Comparison of ENCODE assay signal across 10 mouse cellular contexts in the genomic region with DNA sequence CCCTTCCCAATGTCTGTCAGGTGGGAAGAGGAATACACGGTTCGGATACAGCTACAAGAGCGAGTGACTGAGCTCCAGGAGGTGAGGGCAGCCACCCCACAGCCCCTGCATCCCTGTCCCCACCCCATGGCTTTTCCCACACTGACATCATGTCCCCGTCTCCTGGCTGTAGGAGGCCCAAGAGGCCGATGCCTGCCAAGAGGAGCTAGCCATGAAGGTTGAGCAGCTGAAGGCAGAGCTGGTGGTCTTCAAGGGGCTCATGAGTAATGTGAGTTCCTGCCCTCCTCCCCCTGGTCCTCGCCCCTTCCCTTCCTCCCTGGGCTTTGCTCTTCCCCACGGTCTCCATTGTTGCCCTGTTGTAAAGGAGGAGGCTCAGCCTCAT. TPM values are rescaled to one million over a fixed set of nuclear protein-coding genes. Genes with fewer than 3 reads are reported as not detected.
DNase-seq lines count a peak whose midpoint lies in the region; ATAC-seq and TF ChIP-seq lines count a peak whose summit lies in the region.
"Had no signal": no experiment of that assay in that cellular context is flagged by ENCODE, and none has a peak within 500 bp of the region (broad histone marks: within the 10 kb centered on the region; RNA-seq: fewer than 3 reads in every experiment).

No protein-coding gene starts in this region.

- 69% methylated on average over 7 of the region's 7 CpGs for WGBS in heart, embryonic 11.5 days (ENCODE audit: insufficient replicate concordance)
- WGBS in lung, embryonic 14.5 days = 67% methylated on average over 7 of the region's 7 CpGs
- 79% methylated on average over 7 of the region's 7 CpGs for WGBS in embryonic facial prominence, embryonic 10.5 days
- 72% methylated on average over 7 of the region's 7 CpGs for WGBS in limb, embryonic 11.5 days

- peaks cover 9% of the 10 kb centered on the region for H3K36me3 ChIP-seq in heart, embryonic 11.5 days (ENCODE audit: control insufficient read depth, insufficient read depth, low read length)
- peaks cover 13% of the 10 kb centered on the region; the same call in 1 of the 2 replicates for H3K36me3 ChIP-seq in lung, embryonic 14.5 days (ENCODE audit: insufficient read depth)
- H3K36me3 ChIP-seq in embryonic facial prominence, embryonic 10.5 days (replicated peaks) = peaks cover 70% of the 10 kb centered on the region
- peaks cover 11% of the 10 kb centered on the region for H3K36me3 ChIP-seq in limb, embryonic 11.5 days (ENCODE audit: control insufficient read depth, insufficient read depth, low read length)

- TF ChIP-seq CTCF in lung, embryonic 14.5 days (IDR thresholded peaks at IDR 0.05; ENCODE audit: low read depth) = no peak

- H3K4me1 ChIP-seq in heart, embryonic 11.5 days (ENCODE audit: control insufficient read depth, insufficient read depth, low read length) = peaks cover 40% of the 10 kb centered on the region
- H3K4me1 ChIP-seq in lung, embryonic 14.5 days (ENCODE audit: insufficient read depth) = peaks cover 10% of the 10 kb centered on the region; the same call in 1 of the 2 replicates
- H3K4me1 ChIP-seq in embryonic facial prominence, embryonic 10.5 days = peaks cover 52% of the 10 kb centered on the region
- H3K4me1 ChIP-seq in limb, embryonic 11.5 days (ENCODE audit: control insufficient read depth, insufficient read depth, low read length) = peaks cover 19% of the 10 kb centered on the region; the same call in 1 of the 2 replicates

- H3K4me3 ChIP-seq in heart, embryonic 11.5 days (ENCODE audit: low read depth, low read length) = no peak overlapping the region; the same call in 1 of the 2 replicates
- H3K4me3 ChIP-seq in lung, embryonic 14.5 days (ENCODE audit: low read depth, low read length) = no peak overlapping the region
- no peak overlapping the region for H3K4me3 ChIP-seq in embryonic facial prominence, embryonic 10.5 days
- H3K4me3 ChIP-seq in limb, embryonic 11.5 days (ENCODE audit: low read depth, low read length) = no peak overlapping the region
- H3K4me3 ChIP-seq: liver, embryonic 15.5 days had no signal

- peak overlapping the region; percentile 94 for H3K4me2 ChIP-seq in heart, embryonic 11.5 days
- no peak overlapping the region for H3K4me2 ChIP-seq in lung, embryonic 14.5 days
- H3K4me2 ChIP-seq in limb, embryonic 11.5 days (ENCODE audit: low read depth, severe bottlenecking) = no peak overlapping the region
- H3K4me2 ChIP-seq: liver, embryonic 15.5 days had no signal

- intact Hi-C loops in heart, postnatal 25 days (cut with DNase I) = loop anchor here (2.0 to 5.0 kb wide), 2 partner anchors 15 to 123 kb away; no protein-coding TSS in a partner anchor
- intact Hi-C loops in left cerebral cortex, postnatal 25 days (cut with DNase I) = loop anchor here (2.0 to 5.0 kb wide), 3 partner anchors 15 to 123 kb away; partner anchors contain the start of gene Vamp1

- H3K27me3 ChIP-seq in heart, embryonic 11.5 days (ENCODE audit: control insufficient read depth, insufficient read depth, low read length) = no peaks in the 10 kb centered on the region
- no peaks in the 10 kb centered on the region for H3K27me3 ChIP-seq in lung, embryonic 14.5 days (ENCODE audit: insufficient read depth, low read length)
- no peaks in the 10 kb centered on the region for H3K27me3 ChIP-seq in embryonic facial prominence, embryonic 10.5 days (replicated peaks; ENCODE audit: low read depth, poor library complexity, severe bottlenecking)
- no peaks in the 10 kb centered on the region for H3K27me3 ChIP-seq in limb, embryonic 11.5 days (ENCODE audit: control insufficient read depth, insufficient read depth, low read length)
- H3K27me3 ChIP-seq: liver, embryonic 15.5 days had no signal

- no peak for ATAC-seq in heart, embryonic 11.5 days (replicated peaks; ENCODE audit: insufficient number of reproducible peaks, low FRiP score, low TSS enrichment)
- ATAC-seq in lung, embryonic 14.5 days (ENCODE audit: insufficient read depth) = no peak
- ATAC-seq in limb, embryonic 11.5 days (ENCODE audit: insufficient number of reproducible peaks, low FRiP score, low TSS enrichment, low read depth) = no peak

- peak overlapping the region; percentile 86 for H3K9ac ChIP-seq in heart, embryonic 11.5 days (ENCODE audit: low read depth, low read length)
- H3K9ac ChIP-seq in lung, embryonic 14.5 days = no peak overlapping the region
- H3K9ac ChIP-seq in limb, embryonic 11.5 days (ENCODE audit: low read length) = 0 out of 2 replicates have a peak overlapping the region, but pooled peaks have one; percentile 7
- H3K9ac ChIP-seq: liver, embryonic 15.5 days had no signal

- peak overlapping the region; percentile 89 for H3K27ac ChIP-seq in heart, embryonic 11.5 days (ENCODE audit: low read depth, low read length)
- H3K27ac ChIP-seq in lung, embryonic 14.5 days (ENCODE audit: low read depth) = 0 out of 2 replicates have a peak overlapping the region, but pooled peaks have one; percentile 66
- 0 out of 2 replicates have a peak overlapping the region, but pooled peaks have one; percentile 27 for H3K27ac ChIP-seq in embryonic facial prominence, embryonic 10.5 days (replicated peaks)
- no peak overlapping the region for H3K27ac ChIP-seq in limb, embryonic 11.5 days (replicated peaks; ENCODE audit: low read depth, low read length)

- no peak for DNase-seq in heart, postnatal 25 days (ENCODE audit: low spot score)
- DNase-seq in lung, embryonic 14.5 days = no peak
- no peak for DNase-seq in lung, postnatal 10 days
- DNase-seq in embryonic facial prominence, embryonic 10.5 days (ENCODE audit: low spot score) = no peak
- DNase-seq in limb, embryonic 11.5 days (ENCODE audit: low spot score) = no peak
- no peak for DNase-seq in embryo, embryonic 10 days (ENCODE audit: low spot score)
- DNase-seq in left cerebral cortex, postnatal 25 days (ENCODE audit: low spot score in 2 of 2) = no peak
- DNase-seq: adrenal gland, postnatal 25 days had no signal

- H3K9me3 ChIP-seq in heart, embryonic 11.5 days (replicated peaks; ENCODE audit: control insufficient read depth, low read length) = no peaks in the 10 kb centered on the region
- no peaks in the 10 kb centered on the region for H3K9me3 ChIP-seq in lung, embryonic 14.5 days (ENCODE audit: low read depth, low read length)
- no peaks in the 10 kb centered on the region for H3K9me3 ChIP-seq in embryonic facial prominence, embryonic 10.5 days
- H3K9me3 ChIP-seq in limb, embryonic 11.5 days (ENCODE audit: control insufficient read depth, low read length) = no peaks in the 10 kb centered on the region
- H3K9me3 ChIP-seq: liver, embryonic 15.5 days had no signal

RNA-seq across cellular contexts. Expression of gene Iffo1, which starts 4.5 kb away (rescaled TPM):
- 6.7 and 11.0 TPM in 2 replicates for polyA plus RNA-seq in heart, embryonic 11.5 days (2014; fragmentation: Nextera tagmentation; extraction: Ambion mirVana)
- 10 to 100 TPM in 1 of 2 experiments, 1 to 10 TPM in 1; 7.1 to 12.0 TPM for total RNA-seq in heart, postnatal 25 days (2021)
- polyA plus RNA-seq in lung, embryonic 14.5 days (2014; fragmentation: Nextera tagmentation; extraction: Ambion mirVana) = 6.0 and 6.2 TPM in 2 replicates
- 11.0 and 11.1 TPM in 2 replicates for polyA plus RNA-seq in embryonic facial prominence, embryonic 10.5 days (2016; fragmentation: Nextera tagmentation; extraction: Ambion mirVana)
- 12.7 and 14.5 TPM in 2 replicates for polyA plus RNA-seq in limb, embryonic 11.5 days (2014; fragmentation: Nextera tagmentation; extraction: Ambion mirVana)
- total RNA-seq in left cerebral cortex, postnatal 25 days (2021) = 10 to 100 TPM; 52.7 to 63.0 TPM

RNA-seq across cellular contexts. Expression of gene Gapdh, which starts 16.7 kb away (rescaled TPM):
- polyA plus RNA-seq in heart, embryonic 11.5 days (2014; fragmentation: Nextera tagmentation; extraction: Ambion mirVana) = 4,443 and 4,472 TPM in 2 replicates
- total RNA-seq in heart, postnatal 25 days (2021) = 1,000 to 10,000 TPM; 4,843 to 4,911 TPM
- polyA plus RNA-seq in lung, embryonic 14.5 days (2014; fragmentation: Nextera tagmentation; extraction: Ambion mirVana) = 1,954 TPM in 2 replicates
- polyA plus RNA-seq in embryonic facial prominence, embryonic 10.5 days (2016; fragmentation: Nextera tagmentation; extraction: Ambion mirVana) = 2,731 and 2,955 TPM in 2 replicates
- polyA plus RNA-seq in limb, embryonic 11.5 days (2014; fragmentation: Nextera tagmentation; extraction: Ambion mirVana) = 2,642 and 2,787 TPM in 2 replicates
- 1,000 to 10,000 TPM; 2,469 to 2,584 TPM for total RNA-seq in left cerebral cortex, postnatal 25 days (2021)

RNA-seq across cellular contexts. Expression of gene Nop2, which starts 17.9 kb away (rescaled TPM):
- 50.7 and 52.9 TPM in 2 replicates for polyA plus RNA-seq in heart, embryonic 11.5 days (2014; fragmentation: Nextera tagmentation; extraction: Ambion mirVana)
- 10 to 100 TPM; 19.4 to 20.0 TPM for total RNA-seq in heart, postnatal 25 days (2021)
- polyA plus RNA-seq in lung, embryonic 14.5 days (2014; fragmentation: Nextera tagmentation; extraction: Ambion mirVana) = 58.5 and 70.6 TPM in 2 replicates
- polyA plus RNA-seq in embryonic facial prominence, embryonic 10.5 days (2016; fragmentation: Nextera tagmentation; extraction: Ambion mirVana) = 94.1 and 99.4 TPM in 2 replicates
- polyA plus RNA-seq in limb, embryonic 11.5 days (2014; fragmentation: Nextera tagmentation; extraction: Ambion mirVana) = 71.4 and 76.3 TPM in 2 replicates
- 10 to 100 TPM; 27.1 to 28.0 TPM for total RNA-seq in left cerebral cortex, postnatal 25 days (2021)

RNA-seq across cellular contexts. Expression of gene Ncapd2, which starts 41.9 kb away (rescaled TPM):
- 82.3 and 84.0 TPM in 2 replicates for polyA plus RNA-seq in heart, embryonic 11.5 days (2014; fragmentation: Nextera tagmentation; extraction: Ambion mirVana)
- total RNA-seq in heart, postnatal 25 days (2021) = 10 to 100 TPM; 21.9 to 26.8 TPM
- 151 and 167 TPM in 2 replicates for polyA plus RNA-seq in lung, embryonic 14.5 days (2014; fragmentation: Nextera tagmentation; extraction: Ambion mirVana)
- polyA plus RNA-seq in embryonic facial prominence, embryonic 10.5 days (2016; fragmentation: Nextera tagmentation; extraction: Ambion mirVana) = 261 and 263 TPM in 2 replicates
- polyA plus RNA-seq in limb, embryonic 11.5 days (2014; fragmentation: Nextera tagmentation; extraction: Ambion mirVana) = 181 and 182 TPM in 2 replicates
- 10 to 100 TPM; 18.9 to 25.6 TPM for total RNA-seq in left cerebral cortex, postnatal 25 days (2021)

RNA-seq across cellular contexts. Expression of gene Mrpl51, which starts 42.0 kb away (rescaled TPM):
- 226 and 234 TPM in 2 replicates for polyA plus RNA-seq in heart, embryonic 11.5 days (2014; fragmentation: Nextera tagmentation; extraction: Ambion mirVana)
- 100 to 1,000 TPM; 308 to 324 TPM for total RNA-seq in heart, postnatal 25 days (2021)
- 202 and 205 TPM in 2 replicates for polyA plus RNA-seq in lung, embryonic 14.5 days (2014; fragmentation: Nextera tagmentation; extraction: Ambion mirVana)
- polyA plus RNA-seq in embryonic facial prominence, embryonic 10.5 days (2016; fragmentation: Nextera tagmentation; extraction: Ambion mirVana) = 207 and 214 TPM in 2 replicates
- 216 and 218 TPM in 2 replicates for polyA plus RNA-seq in limb, embryonic 11.5 days (2014; fragmentation: Nextera tagmentation; extraction: Ambion mirVana)
- 10 to 100 TPM; 70.4 to 73.6 TPM for total RNA-seq in left cerebral cortex, postnatal 25 days (2021)
